Mouse (Mus musculus): ENCODE results near the gene Idh3b. TPM values are rescaled to one million over a fixed set of nuclear protein-coding genes. Genes with fewer than 3 reads are reported as not detected.
A peak's percentile ranks its signal among the peaks of the same experiment; 100 is the strongest.

Idh3b gene
- total and polyA plus RNA-seq, 3 experiments: 134 to 315 (median 160) TPM

DNA sequence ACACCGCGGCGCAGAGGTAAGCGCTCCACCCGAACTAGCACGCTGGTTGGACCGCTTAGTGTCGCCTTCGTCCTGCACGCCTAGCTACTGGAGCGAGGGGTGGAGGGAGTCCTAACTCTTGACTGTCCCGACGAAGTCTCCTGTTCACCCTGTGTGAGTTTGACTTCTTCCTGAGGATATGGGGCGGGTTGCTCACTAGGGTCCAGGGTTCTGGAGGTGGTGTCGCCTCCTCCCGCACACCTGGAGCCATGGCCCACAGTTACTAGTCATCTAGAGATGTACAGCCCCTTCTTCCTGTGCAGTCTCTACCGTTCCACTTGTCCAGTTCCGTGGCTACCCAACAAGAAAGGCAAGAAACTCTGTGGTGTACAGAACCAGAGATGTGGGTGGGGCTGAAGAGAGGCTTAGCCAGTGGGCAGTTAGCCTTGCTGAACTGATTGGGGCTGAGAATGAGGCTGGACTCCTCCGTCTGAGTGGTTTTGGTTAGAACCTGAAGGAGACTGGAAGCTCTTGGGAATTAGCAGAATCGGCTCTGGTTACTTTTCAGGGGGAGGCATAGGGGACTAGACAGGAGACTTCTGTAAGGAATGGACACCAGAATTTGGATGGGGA lies 11.9 kb upstream of the Idh3b start:
- H3K79me2 ChIP-seq (replicated peaks; ENCODE audit: control insufficient read depth, extremely low read depth, insufficient read depth, poor library complexity, severe bottlenecking): no peaks in the 10 kb centered on the region
- peaks cover 2 to 8% of the 10 kb centered on the region in 2 experiments for H3K36me3 ChIP-seq (replicated peaks in 1 of 2; ENCODE audit: control insufficient read depth in 1 of 2, insufficient read depth in 1 of 2, low read length in 1 of 2)
- H3K4me1 ChIP-seq (ENCODE audit: control insufficient read depth in 1 of 2, insufficient read depth in 2 of 2): peaks cover 15 to 35% of the 10 kb centered on the region in 2 experiments
- H3K27ac ChIP-seq (ENCODE audit: insufficient read depth, low read depth): no peak overlapping the region
- DNase-seq (ENCODE audit: extremely low read depth): no peak
- peak overlapping the region; percentile 67 for H3K4me2 ChIP-seq (ENCODE audit: insufficient read depth, low read depth, poor library complexity, severe bottlenecking)
- peak overlapping the region in 2 of 3 experiments; percentile 35 to 64 for H3K4me3 ChIP-seq (replicated peaks in 1 of 3; ENCODE audit: low read depth in 2 of 3, low read length in 2 of 3, poor library complexity in 1 of 3)
- in situ Hi-C loops (cut with MboI; ENCODE audit: low pct_ligation_motif_present, low pct_unique_long_range_greater_than_20kb, low sequenced_read_pairs): loop anchor here (10.0 to 25.0 kb wide), 2 partner anchors 69 to 266 kb away; partner anchors contain the start of gene Mrps26
- dilution Hi-C loops (cut with MboI; ENCODE audit: extremely low pct_ligation_motif_present, extremely low pct_unique_long_range_greater_than_20kb, low sequenced_read_pairs): no loop called here
- H3K27me3 ChIP-seq (replicated peaks): peaks cover 37% of the 10 kb centered on the region
- H3K9me3 ChIP-seq (replicated peaks; ENCODE audit: low read length): no peaks in the 10 kb centered on the region
- no peak overlapping the region for H3K9ac ChIP-seq (ENCODE audit: insufficient read depth, low read depth)
- TF ChIP-seq SMC3 (IDR thresholded peaks at IDR 0.05; ENCODE audit: low read depth, low read length) (no peak), HCFC1 (IDR thresholded peaks at IDR 0.05; ENCODE audit: low read depth, low read length) (no peak), ZMIZ1 (IDR thresholded peaks at IDR 0.05; ENCODE audit: low read depth, low read length) (no peak), TBP (conservative IDR thresholded peaks at IDR 0.05; ENCODE audit: low read depth, low read length) (no peak), RAD21 (IDR thresholded peaks at IDR 0.05; ENCODE audit: low read depth, low read length) (no peak), MXI1 (IDR thresholded peaks at IDR 0.05; ENCODE audit: low read depth, low read length) (no peak), TCF12 (IDR thresholded peaks at IDR 0.05; ENCODE audit: low read depth, low read length) (no peak), MAZ (IDR thresholded peaks at IDR 0.05; ENCODE audit: low read depth, low read length) (no peak), KAT2A (IDR thresholded peaks at IDR 0.05; ENCODE audit: insufficient replicate concordance, low read length) (no peak), USF2 (conservative IDR thresholded peaks at IDR 0.05; ENCODE audit: low read depth, low read length) (no peak), NELFE (IDR thresholded peaks at IDR 0.05; ENCODE audit: low read depth, low read length) (no peak), JUND (conservative IDR thresholded peaks at IDR 0.05; ENCODE audit: low read depth, low read length) (no peak), UBTF (IDR thresholded peaks at IDR 0.05; ENCODE audit: low read depth, low read length) (no peak), CHD1 (IDR thresholded peaks at IDR 0.05; ENCODE audit: low read depth, low read length) (no peak), MAFK (IDR thresholded peaks at IDR 0.05; ENCODE audit: insufficient replicate concordance, low read length) (no peak), BHLHE40 (IDR thresholded peaks at IDR 0.05; ENCODE audit: low read depth, low read length) (no peak)

DNA sequence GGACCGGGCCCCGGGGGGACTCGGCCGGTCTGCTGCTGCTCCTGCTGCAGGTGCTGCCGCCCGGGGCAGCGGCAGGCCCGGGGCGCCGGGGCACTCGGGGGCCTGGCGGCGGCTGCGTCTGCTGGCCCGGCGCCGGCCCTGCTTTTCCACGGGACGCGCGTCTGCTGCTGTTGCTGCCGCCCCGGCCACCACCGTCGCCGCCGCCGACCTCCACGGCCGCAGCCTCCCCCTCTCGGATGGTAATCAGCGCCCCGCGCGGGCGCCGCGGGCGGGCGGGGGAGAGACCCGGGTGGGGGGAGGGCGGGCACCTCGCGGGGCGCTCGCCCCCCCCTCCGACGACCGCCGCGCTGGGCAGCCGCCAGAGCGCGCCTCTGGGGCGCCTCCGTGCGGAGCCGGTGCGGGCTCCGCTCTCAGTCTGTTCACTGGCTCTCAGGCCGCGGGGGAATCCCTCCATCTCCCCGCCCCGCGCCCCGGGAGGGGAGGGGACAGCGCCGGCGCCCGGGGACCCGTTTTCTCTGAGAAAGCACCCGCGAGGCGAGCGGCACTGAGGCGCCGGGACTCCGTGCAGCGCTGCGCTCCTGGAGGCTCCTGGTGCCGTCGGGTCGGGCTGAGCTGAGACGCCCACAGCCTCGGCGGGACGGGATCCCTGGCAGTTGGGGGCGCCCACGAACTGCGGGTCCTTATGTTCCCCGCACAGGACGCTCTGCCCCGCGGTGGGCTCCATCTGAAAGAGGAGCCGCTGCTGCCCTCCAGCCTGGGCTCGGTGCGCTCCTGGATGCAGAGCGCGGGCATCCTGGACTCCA lies 11.2 kb upstream of the Idh3b start:
- dilution Hi-C loops (cut with MboI; ENCODE audit: extremely low pct_ligation_motif_present, extremely low pct_unique_long_range_greater_than_20kb, low sequenced_read_pairs) (no loop called here), in situ Hi-C loops (cut with MboI; ENCODE audit: low pct_ligation_motif_present, low pct_unique_long_range_greater_than_20kb, low sequenced_read_pairs) (loop anchor here (10.0 to 25.0 kb wide), 2 partner anchors 69 to 267 kb away; partner anchors contain the start of gene Mrps26)
- Histone ChIP-seq H3K27me3 (replicated peaks) (peaks cover 37% of the 10 kb centered on the region), H3K9ac (ENCODE audit: insufficient read depth, low read depth) (peak overlapping the region; percentile 62), H3K4me2 (ENCODE audit: insufficient read depth, low read depth, poor library complexity, severe bottlenecking) (peak overlapping the region; percentile 67), H3K79me2 (replicated peaks; ENCODE audit: control insufficient read depth, extremely low read depth, insufficient read depth, poor library complexity, severe bottlenecking) (no peaks in the 10 kb centered on the region), H3K27ac (ENCODE audit: insufficient read depth, low read depth) (no peak overlapping the region), H3K36me3 (replicated peaks in 1 of 2; ENCODE audit: control insufficient read depth in 1 of 2, insufficient read depth in 1 of 2, low read length in 1 of 2) (peaks cover 2 to 8% of the 10 kb centered on the region in 2 experiments), H3K9me3 (replicated peaks; ENCODE audit: low read length) (no peaks in the 10 kb centered on the region), H3K4me3 (replicated peaks in 1 of 3; ENCODE audit: low read depth in 2 of 3, low read length in 2 of 3, poor library complexity in 1 of 3) (peak overlapping the region in 2 of 3 experiments; percentile 35 to 64), H3K4me1 (ENCODE audit: control insufficient read depth in 1 of 2, insufficient read depth in 2 of 2) (peaks cover 15 to 36% of the 10 kb centered on the region in 2 experiments)
- peak; percentile 17 for DNase-seq (ENCODE audit: extremely low read depth)
- TF ChIP-seq NRF1 (IDR thresholded peaks at IDR 0.05; ENCODE audit: low read depth, low read length) (peak; percentile 34; the same call in 1 of the 2 replicates), GABPA (IDR thresholded peaks at IDR 0.05; ENCODE audit: insufficient replicate concordance, low read depth, low read length) (no peak), E2F4 (IDR thresholded peaks at IDR 0.05; ENCODE audit: insufficient replicate concordance, low read depth, low read length) (no peak), UBTF (IDR thresholded peaks at IDR 0.05; ENCODE audit: low read depth, low read length) (peak; percentile 67; the same call in 1 of the 2 replicates), MAZ (IDR thresholded peaks at IDR 0.05; ENCODE audit: low read depth, low read length) (no peak), ZC3H11A (IDR thresholded peaks at IDR 0.05; ENCODE audit: low read depth, low read length) (no peak), NELFE (IDR thresholded peaks at IDR 0.05; ENCODE audit: low read depth, low read length) (no peak), USF1 (IDR thresholded peaks at IDR 0.05; ENCODE audit: low read depth, low read length) (no peak), TBP (conservative IDR thresholded peaks at IDR 0.05; ENCODE audit: low read depth, low read length) (no peak), ZMIZ1 (IDR thresholded peaks at IDR 0.05; ENCODE audit: low read depth, low read length) (no peak), IRF4 (IDR thresholded peaks at IDR 0.05; ENCODE audit: low read depth, low read length) (peak; percentile 28; the same call in 1 of the 2 replicates), ETS1 (conservative IDR thresholded peaks at IDR 0.05; ENCODE audit: low read depth, low read length) (no peak), RCOR1 (conservative IDR thresholded peaks at IDR 0.05; ENCODE audit: low read depth, low read length) (no peak), CTCF (conservative IDR thresholded peaks at IDR 0.05 in 1 of 2, IDR thresholded peaks at IDR 0.05 in 1 of 2; ENCODE audit: low read depth in 2 of 2, low read length in 2 of 2) (no peak; a peak in 2 of 4 replicates), CHD2 (IDR thresholded peaks at IDR 0.05; ENCODE audit: low read length) (no peak), KAT2A (IDR thresholded peaks at IDR 0.05; ENCODE audit: insufficient replicate concordance, low read length) (no peak), JUN (IDR thresholded peaks at IDR 0.05; ENCODE audit: insufficient read depth, low read depth, low read length) (no peak)
